ENCODE assay signal across 23 mouse cellular contexts in the genomic region with DNA sequence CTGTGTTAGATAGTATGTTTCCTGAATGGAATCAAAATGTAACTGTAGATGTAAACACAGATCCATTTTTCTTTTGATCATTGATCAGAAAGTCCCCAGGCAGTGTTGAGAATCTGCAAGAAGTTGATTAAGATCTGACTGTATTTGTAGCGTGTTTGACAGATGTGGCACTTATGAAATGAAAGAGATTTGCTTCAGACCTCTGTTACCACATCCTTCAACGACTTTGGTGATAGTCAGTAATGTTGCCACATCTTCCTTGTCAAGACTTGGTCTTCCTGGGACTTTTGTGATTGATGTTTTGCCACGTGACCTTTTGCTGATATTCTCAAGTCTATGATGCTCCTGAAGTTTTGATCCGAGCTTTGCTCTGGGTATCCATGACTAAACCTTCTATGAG. TPM values are rescaled to one million over a fixed set of nuclear protein-coding genes. Genes with fewer than 3 reads are reported as not detected.
DNase-seq lines count a peak whose midpoint lies in the region; ATAC-seq and TF ChIP-seq lines count a peak whose summit lies in the region.
"Had no signal": no experiment of that assay in that cellular context is flagged by ENCODE, and none has a peak within 500 bp of the region (broad histone marks: within the 10 kb centered on the region; RNA-seq: fewer than 3 reads in every experiment).

No protein-coding gene starts in this region.

- 0 out of 2 replicates have a peak, but pooled peaks cover 2% of the 10 kb centered on the region for H3K4me1 ChIP-seq in thymus, adult 2 months (replicated peaks; ENCODE audit: control insufficient read depth, insufficient read depth, low read length)
- H3K4me1 ChIP-seq: embryonic facial prominence, embryonic 12.5 days; forebrain, embryonic 13.5 days; heart, embryonic 12.5 days; hindbrain, embryonic 10.5 days had no signal

- no peak overlapping the region for H3K27ac ChIP-seq in thymus, adult 2 months (ENCODE audit: control insufficient read depth, insufficient read depth, low read length)
- H3K27ac ChIP-seq: embryonic facial prominence, embryonic 12.5 days; forebrain, embryonic 13.5 days; hindbrain, embryonic 10.5 days; hindbrain, embryonic 14.5 days had no signal

- H3K4me3 ChIP-seq in thymus, adult 2 months (ENCODE audit: control insufficient read depth, insufficient read depth, low read length), result no peak overlapping the region
- H3K4me3 ChIP-seq: embryonic facial prominence, embryonic 12.5 days; forebrain, embryonic 13.5 days; heart, embryonic 12.5 days; hindbrain, embryonic 10.5 days had no signal

- no peak for TF ChIP-seq POLR2A in thymus, adult 2 months (IDR thresholded peaks at IDR 0.05; ENCODE audit: control insufficient read depth, extremely low read depth, insufficient read depth, low read length, poor library complexity)

- WGBS in thymus, adult 2 months, result 9% methylated on average over 4 of the region's 4 CpGs

- ATAC-seq in granulocyte monocyte progenitor cell, adult 5-6 weeks (replicated peaks; ENCODE audit: poor library complexity, severe bottlenecking), result peak; percentile 71
- peak; percentile 75 for ATAC-seq in megakaryocyte progenitor cell, adult 5-6 weeks (replicated peaks; ENCODE audit: poor library complexity)
- no peak for ATAC-seq in megakaryocyte-erythroid progenitor cell, adult 5-6 weeks (replicated peaks; ENCODE audit: low FRiP score, low TSS enrichment, poor library complexity, severe bottlenecking)
- ATAC-seq: forebrain, embryonic 13.5 days; forebrain, postnatal 0 days had no signal

- TF ChIP-seq CTCF in thymus, adult 2 months (IDR thresholded peaks at IDR 0.05; ENCODE audit: borderline replicate concordance, control insufficient read depth, extremely low read depth, insufficient read depth, low read length, poor library complexity), result no peak

- DNase-seq in thymus, adult 2 months, result peak; percentile 3
- DNase-seq in thymus, postnatal 14 days, result no peak
- DNase-seq in T-cell, adult 2 months (ENCODE audit: low spot score), result peak; percentile 59
- no peak for DNase-seq in urinary bladder, postnatal 14 days (ENCODE audit: low spot score)
- no peak for DNase-seq in liver
- DNase-seq: adrenal gland, postnatal 25 days; cerebellum, adult 18-20 months; cerebellum, postnatal 14 days; forebrain, postnatal 0 days; gastrocnemius, postnatal 14 days had no signal

- H3K36me3 ChIP-seq in thymus, adult 2 months (ENCODE audit: control insufficient read depth, insufficient read depth, low read length), result no peaks in the 10 kb centered on the region
- H3K36me3 ChIP-seq: embryonic facial prominence, embryonic 12.5 days; G1E; heart, embryonic 12.5 days; hindbrain, embryonic 10.5 days had no signal

- H3K27me3 ChIP-seq in thymus, adult 2 months (ENCODE audit: control insufficient read depth, insufficient read depth, low read length), result no peaks in the 10 kb centered on the region
- H3K27me3 ChIP-seq: embryonic facial prominence, embryonic 12.5 days; forebrain, embryonic 13.5 days; heart, embryonic 12.5 days had no signal

RNA-seq across cellular contexts. Expression of a gene that starts 35.3 kb away (rescaled TPM):
- polyA plus RNA-seq in thymus, adult 2 months (2012; rRNA removed), result 0.09 and 0.11 TPM in 2 replicates
- 0.80 and 1.5 TPM in 2 replicates for total RNA-seq in granulocyte monocyte progenitor cell, adult 5-6 weeks (2014; fragmentation: Nextera tagmentation)
- total RNA-seq in granulocyte monocyte progenitor cell, adult 5-6 weeks (2017), result not detected in 2 replicates
- total RNA-seq in megakaryocyte progenitor cell, adult 5-6 weeks (2015), result 0.25 TPM in 1 of 2 replicates, not detected in the other
- total RNA-seq in megakaryocyte progenitor cell, adult 5-6 weeks (2017), result 0.14 and 0.67 TPM in 2 replicates
- total RNA-seq in megakaryocyte-erythroid progenitor cell, adult 5-6 weeks (2014; fragmentation: Nextera tagmentation), result not detected in 2 replicates
- not detected in 2 replicates for total RNA-seq in megakaryocyte-erythroid progenitor cell, adult 5-6 weeks (2017)
- total RNA-seq: gastrocnemius, adult 18-20 months; gastrocnemius, postnatal 14 days; heart, adult 8-10 months; heart, postnatal 25 days had no signal
- polyA plus RNA-seq: C2C12; forebrain, embryonic 13.5 days; forebrain, postnatal 0 days; G1E; heart, embryonic 12.5 days had no signal

Comparison
In these comparisons a context has a peak if more than half of its experiments do, and no peak if none do; other contexts are left out.
1. DNase-seq: peak in thymus, adult 2 months (single experiment) and T-cell, adult 2 months (single experiment); none in thymus, postnatal 14 days (single experiment), urinary bladder, postnatal 14 days (single experiment) and liver (single experiment).